Mouse (Mus musculus): Measurements from ENCODE around the gene Gbp8.

DNA sequence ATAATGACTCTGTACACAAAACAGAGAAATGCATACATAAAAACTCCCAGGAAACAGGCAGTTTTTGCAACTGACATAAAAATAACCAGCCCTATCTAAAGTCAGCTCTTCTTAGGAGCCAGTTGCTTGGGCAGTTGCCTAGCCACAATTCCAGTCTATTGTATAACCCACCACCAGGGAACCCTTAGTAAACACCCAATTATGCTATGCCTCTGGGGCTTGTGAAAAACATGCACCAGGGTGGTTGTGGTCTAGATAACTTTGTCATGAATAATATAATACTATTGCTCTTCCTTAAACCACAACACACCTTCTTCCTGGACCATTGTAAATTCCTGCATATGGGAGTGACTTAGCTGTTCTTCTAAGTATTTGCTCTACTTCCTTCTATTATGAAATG, 14.7 kb upstream of the Gbp8 start:
- no peak for TF ChIP-seq CTCF (IDR thresholded peaks at IDR 0.05; ENCODE audit: insufficient read depth, low read depth, low read length)
- no peak for TF ChIP-seq POLR2A (IDR thresholded peaks at IDR 0.05; ENCODE audit: insufficient read depth, low read depth, low read length)
